Mouse (Mus musculus) G1E (cell line): ENCODE results near the gene Sar1a. TPM values are rescaled to one million over a fixed set of nuclear protein-coding genes. Genes with fewer than 3 reads are reported as not detected.

Experiments
- ATAC-seq: 2 replicates; pipeline ENCODE4 v1.8.0; 2016; ENCODE audit warnings: mild to moderate bottlenecking; ENCODE audit not compliant: insufficient number of reproducible peaks, poor library complexity, low FRiP score, severe bottlenecking; ENCODE audit errors: extremely low read depth
- DNase-seq: peaks from one replicate; pipeline ENCODE4 v3.0.0; 2012; ENCODE audit warnings: low spot score
- H3K27me3 ChIP-seq: 2 replicates; pipeline ENCODE4 v1.6.1; 2012; ENCODE audit warnings: mild to moderate bottlenecking, low read length, inconsistent platforms; ENCODE audit not compliant: insufficient read depth
- H3K36me3 ChIP-seq: replicated peaks from 2 replicates; pipeline ENCODE3; 2012; ENCODE audit warnings: mild to moderate bottlenecking, inconsistent platforms
- H3K4me1 ChIP-seq: 2 replicates; pipeline ENCODE4 v1.6.1; 2012; ENCODE audit warnings: low read depth, low read length, inconsistent platforms, mixed read lengths; ENCODE audit not compliant: insufficient read depth
- H3K4me3 ChIP-seq: 2 replicates; pipeline ENCODE4 v1.5.1; 2012; ENCODE audit warnings: low read depth, mild to moderate bottlenecking, inconsistent platforms, low read length, moderate library complexity, mixed read lengths
- H3K9me3 ChIP-seq: replicated peaks from 2 replicates; pipeline ENCODE4 v1.6.1; 2012; ENCODE audit warnings: inconsistent platforms
- CTCF ChIP-seq: IDR thresholded peaks from 2 replicates; pipeline ENCODE4 v1.5.1; 2012; ENCODE audit warnings: low read depth, low read length, inconsistent platforms, mixed read lengths
- GATA1 ChIP-seq: IDR thresholded peaks from 2 replicates; pipeline ENCODE4 v1.6.1; 2012; ENCODE audit warnings: borderline replicate concordance, low read length, inconsistent platforms, mixed read lengths
- GATA2 ChIP-seq: IDR thresholded peaks from 2 replicates; pipeline ENCODE4 v1.6.1; 2012; ENCODE audit warnings: low read depth, low read length, inconsistent platforms, borderline replicate concordance
- POLR2AphosphoS5 ChIP-seq: IDR thresholded peaks from 2 replicates; pipeline ENCODE4 v1.6.1; 2012; ENCODE audit warnings: low read depth, low read length, inconsistent platforms; ENCODE audit not compliant: insufficient replicate concordance
- TAL1 ChIP-seq: conservative IDR thresholded peaks from 2 replicates; pipeline ENCODE4 v1.6.1; 2012; ENCODE audit warnings: low read depth, low read length, inconsistent platforms, mixed read lengths
- polyA plus RNA-seq: library from polyadenylated mRNA; stranded (reverse); fragments of >175 nt; gene quantifications from 2 replicates; pipeline ENCODE4 v1.2.3, GENCODE M21; 2012
- total RNA-seq, 2 experiments: library from RNA; stranded (forward) in 1 of 2; stranded (reverse) in 1 of 2; fragments of 200-1000 nt in 1 of 2; fragments of >200 nt in 1 of 2; fragmentation: Nextera tagmentation in 1 of 2; gene quantifications; 2 replicates each; pipeline ENCODE4 v1.2.3; 2014 to 2017

Gene Sar1a
- total and polyA plus RNA-seq, 3 experiments, result 31.6 to 85.1 (median 83.0) TPM

DNA sequence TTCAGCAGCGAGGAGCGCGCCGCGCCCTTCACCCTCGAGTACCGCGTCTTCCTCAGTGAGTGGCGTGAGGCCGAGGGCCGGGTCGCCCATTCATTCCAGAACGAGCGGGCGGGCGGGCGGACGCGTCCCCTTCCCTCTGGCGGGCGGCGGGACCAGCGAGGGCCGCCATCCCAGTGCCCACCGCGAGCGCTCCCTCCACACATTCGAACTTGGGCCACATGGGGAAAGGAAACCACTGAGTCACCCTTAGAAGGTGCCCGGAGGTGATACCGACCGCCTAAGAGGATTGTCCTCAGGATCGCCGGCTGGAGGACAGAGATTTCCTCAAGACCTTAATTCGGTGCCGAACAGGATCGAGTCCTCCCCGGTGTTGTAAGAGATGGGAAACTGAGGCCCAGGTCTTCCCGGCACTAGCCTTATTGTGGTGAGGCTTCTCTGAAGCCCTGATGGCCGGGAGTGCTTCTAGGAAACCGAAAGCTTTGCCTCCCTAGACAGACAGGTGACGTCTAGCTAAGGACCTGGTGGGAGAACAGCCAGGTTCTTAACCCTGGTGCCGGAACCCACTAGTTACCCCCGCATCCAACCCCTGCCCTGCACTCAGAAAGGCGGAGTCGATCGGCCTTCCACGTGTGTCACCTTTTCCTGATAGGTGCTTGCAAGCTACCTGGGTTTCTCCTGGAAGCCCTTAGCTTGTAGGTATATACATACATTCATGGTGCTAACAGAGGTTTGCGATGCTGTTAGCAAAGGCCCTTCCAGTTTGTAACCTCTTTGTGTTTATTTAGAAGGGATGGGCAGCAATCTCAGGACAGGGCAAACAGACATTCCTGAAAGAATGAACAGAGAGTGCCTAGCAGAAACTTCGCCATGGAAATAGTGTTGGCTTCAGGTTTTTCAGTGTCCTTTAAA is 31.1 kb upstream of the Sar1a start:
- no peaks in the 10 kb centered on the region for H3K9me3 ChIP-seq
- TF ChIP-seq TAL1, result no peak
- no peak for TF ChIP-seq CTCF
- TF ChIP-seq POLR2AphosphoS5, result no peak
- no peak for TF ChIP-seq GATA1
- TF ChIP-seq GATA2, result no peak
- H3K27me3 ChIP-seq, result no peaks in the 10 kb centered on the region
- ATAC-seq (no peak), DNase-seq (peak; percentile 6)
- H3K36me3 ChIP-seq, result peaks cover 17% of the 10 kb centered on the region
- H3K4me1 ChIP-seq, result peaks cover 9% of the 10 kb centered on the region
- peak overlapping the region; percentile 76 for H3K4me3 ChIP-seq

DNA sequence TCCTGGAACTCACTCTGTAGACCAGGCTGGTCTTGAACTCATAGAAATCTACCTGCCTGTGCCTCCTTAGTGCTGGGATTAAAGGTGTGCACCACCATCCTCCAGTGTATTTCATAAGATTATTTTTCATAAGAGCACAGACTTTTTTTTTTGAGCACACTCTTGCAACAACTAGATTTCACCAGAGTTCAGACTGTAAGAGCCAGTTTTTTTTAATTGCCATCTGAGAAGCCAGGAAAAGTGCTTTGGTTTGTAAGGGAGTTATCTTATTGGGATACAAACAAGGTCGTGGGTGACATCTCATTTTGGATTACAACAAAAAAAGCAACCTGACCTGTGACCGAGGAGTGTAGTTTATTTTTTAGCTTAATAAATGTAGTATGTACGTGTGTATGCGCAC is 26.0 kb upstream of the Sar1a start:
- DNase-seq (no peak), ATAC-seq (no peak)
- H3K4me3 ChIP-seq, result no peak overlapping the region
- TF ChIP-seq CTCF, result no peak
- TF ChIP-seq POLR2AphosphoS5, result no peak
- TF ChIP-seq GATA2, result no peak
- no peak for TF ChIP-seq TAL1
- no peak for TF ChIP-seq GATA1
- no peaks in the 10 kb centered on the region for H3K9me3 ChIP-seq
- H3K36me3 ChIP-seq, result peaks cover 43% of the 10 kb centered on the region
- H3K4me1 ChIP-seq, result peaks cover 3% of the 10 kb centered on the region
- H3K27me3 ChIP-seq, result no peaks in the 10 kb centered on the region

DNA sequence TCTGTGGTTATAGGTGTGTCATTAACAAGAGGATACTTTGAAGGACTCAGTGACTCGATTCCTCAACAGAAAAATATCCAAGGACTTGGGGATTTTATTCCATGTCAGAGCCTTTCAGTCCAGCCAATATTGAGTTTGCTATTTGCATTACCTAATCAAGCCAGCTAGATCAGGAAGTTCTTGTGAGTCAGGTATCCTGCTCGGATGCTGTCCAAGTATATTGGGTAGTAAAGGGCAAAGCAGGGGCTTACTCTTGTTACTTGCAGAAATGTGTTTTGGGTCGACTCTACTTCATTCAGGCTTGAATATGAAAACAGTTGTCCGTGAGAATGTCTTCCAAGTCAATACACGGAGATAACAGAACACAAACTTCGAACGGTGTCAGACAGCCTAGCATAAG is 25.4 kb upstream of the Sar1a start:
- no peaks in the 10 kb centered on the region for H3K4me1 ChIP-seq
- H3K36me3 ChIP-seq, result peaks cover 49% of the 10 kb centered on the region
- TF ChIP-seq TAL1 (no peak), CTCF (no peak), GATA1 (no peak), GATA2 (no peak), POLR2AphosphoS5 (no peak)
- DNase-seq, result no peak
- H3K4me3 ChIP-seq, result no peak overlapping the region
- ATAC-seq, result no peak
- H3K27me3 ChIP-seq, result no peaks in the 10 kb centered on the region
- H3K9me3 ChIP-seq, result no peaks in the 10 kb centered on the region

DNA sequence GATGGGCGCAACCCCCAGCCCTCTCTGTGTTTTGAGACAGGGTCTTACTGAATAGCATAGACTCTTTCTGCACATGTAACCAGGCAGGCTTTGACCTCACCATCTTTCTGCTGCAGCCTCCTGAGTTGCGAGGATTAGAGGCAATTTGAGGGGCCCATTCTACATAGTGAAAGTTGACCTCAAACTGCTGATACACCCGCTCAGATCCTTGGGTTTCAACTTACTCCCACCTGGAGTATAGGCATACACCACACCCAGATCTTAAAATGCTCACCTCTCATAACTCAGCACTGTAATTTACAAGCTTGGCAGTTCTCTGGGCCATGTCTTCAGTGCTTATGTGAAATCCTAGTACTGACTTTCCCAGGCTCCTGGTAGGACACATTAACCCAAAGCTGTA is 24.9 kb upstream of the Sar1a start:
- Histone ChIP-seq H3K4me3 (no peak overlapping the region), H3K9me3 (no peaks in the 10 kb centered on the region), H3K36me3 (peaks cover 54% of the 10 kb centered on the region), H3K27me3 (no peaks in the 10 kb centered on the region), H3K4me1 (no peaks in the 10 kb centered on the region)
- ATAC-seq, result no peak
- no peak for TF ChIP-seq POLR2AphosphoS5
- TF ChIP-seq GATA1, result no peak
- TF ChIP-seq TAL1, result no peak
- no peak for TF ChIP-seq CTCF
- no peak for TF ChIP-seq GATA2
- DNase-seq, result no peak

DNA sequence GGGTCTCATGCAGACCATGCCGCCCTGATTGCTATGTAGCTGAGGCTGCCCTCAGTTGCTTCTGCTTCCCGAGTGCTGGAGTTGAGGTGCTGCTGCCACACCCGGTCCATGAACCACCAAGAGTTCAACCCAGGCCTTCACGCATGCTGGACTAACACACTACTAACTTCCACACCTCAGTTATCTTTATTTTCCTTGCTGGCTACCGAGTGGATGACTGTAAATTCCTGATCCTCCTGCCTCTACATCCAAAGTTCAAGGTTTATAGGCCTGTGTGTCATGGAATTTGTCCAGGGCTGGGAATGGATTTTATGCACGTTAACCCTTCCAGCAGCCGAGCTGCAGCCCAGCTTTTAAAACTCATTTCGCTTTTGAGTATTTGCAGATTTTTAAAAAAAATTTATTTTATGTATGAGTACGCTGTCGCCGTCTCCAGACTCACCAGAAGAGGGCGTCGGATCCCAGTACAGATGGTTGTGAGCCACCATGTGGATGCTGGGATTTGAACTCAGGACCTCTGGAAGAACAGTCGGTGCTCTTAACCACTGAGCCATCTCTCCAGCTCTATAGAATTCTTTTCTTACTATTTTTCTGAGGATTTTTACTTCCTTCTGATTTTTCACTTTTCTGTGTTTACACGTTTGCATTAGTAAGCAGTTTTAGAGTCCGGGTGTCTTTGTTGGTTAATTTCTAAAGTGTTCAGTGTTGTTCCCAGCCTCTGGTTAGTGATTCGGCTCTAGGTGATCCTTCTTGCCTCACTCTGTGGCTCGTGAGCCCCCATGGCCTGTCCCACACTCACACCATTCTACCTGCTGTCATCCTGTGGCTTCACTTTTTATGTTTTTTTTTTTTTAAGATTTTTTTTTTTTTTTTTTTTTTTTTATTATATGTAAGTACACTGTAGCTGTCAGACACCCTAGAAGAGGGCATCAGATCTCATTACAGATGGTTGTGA is 22.9 kb upstream of the Sar1a start:
- TF ChIP-seq GATA2 (no peak), GATA1 (no peak), CTCF (no peak), TAL1 (no peak), POLR2AphosphoS5 (no peak)
- Histone ChIP-seq H3K27me3 (no peaks in the 10 kb centered on the region), H3K4me3 (no peak overlapping the region), H3K9me3 (no peaks in the 10 kb centered on the region), H3K4me1 (no peaks in the 10 kb centered on the region), H3K36me3 (peaks cover 67% of the 10 kb centered on the region)
- ATAC-seq (no peak), DNase-seq (no peak)
